Mouse (Mus musculus) embryonic fibroblast, embryonic 13.5 days (primary cell): ENCODE data around the gene Kcnj5.

Experiments used
- CTCF ChIP-seq: IDR thresholded peaks from 2 replicates; pipeline ENCODE4 v1.5.1; 2011; ENCODE audit warnings: mild to moderate bottlenecking, control low read depth, low read length, moderate library complexity, borderline replicate concordance; ENCODE audit not compliant: insufficient read depth
- POLR2A ChIP-seq: IDR thresholded peaks from 2 replicates; pipeline ENCODE4 v1.6.1; 2011; ENCODE audit warnings: low read depth, mild to moderate bottlenecking, control low read depth, low read length, moderate library complexity

DNA sequence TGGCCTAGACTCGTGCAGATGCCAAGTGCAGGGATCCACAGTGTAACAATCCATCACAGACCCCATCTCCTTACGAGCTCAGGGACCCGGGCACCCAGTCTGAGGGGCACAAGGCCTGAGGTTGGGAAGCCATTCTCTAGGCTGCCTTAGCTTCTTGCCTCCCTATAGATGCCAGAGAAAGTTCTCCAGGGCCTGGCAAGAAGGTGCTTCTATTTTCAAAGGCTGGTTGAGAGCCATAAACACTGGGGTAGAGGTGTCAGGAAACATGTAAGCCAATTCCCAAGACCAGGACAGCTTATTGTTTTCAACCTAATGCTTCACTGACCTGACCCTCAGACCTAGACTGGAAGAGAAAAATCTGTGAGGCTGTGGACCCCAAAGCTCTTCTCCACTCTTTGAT, 28.2 kb downstream of the Kcnj5 start:
- TF ChIP-seq CTCF (no peak), POLR2A (no peak)
